Mouse (Mus musculus): ENCODE data around the gene Hs3st1.
"Not testable (repeated sequence)": the region's sequence is repeated elsewhere in the genome, so short reads cannot be mapped to it uniquely, and the experiment has no call there.

Gene Hs3st1

DNA sequence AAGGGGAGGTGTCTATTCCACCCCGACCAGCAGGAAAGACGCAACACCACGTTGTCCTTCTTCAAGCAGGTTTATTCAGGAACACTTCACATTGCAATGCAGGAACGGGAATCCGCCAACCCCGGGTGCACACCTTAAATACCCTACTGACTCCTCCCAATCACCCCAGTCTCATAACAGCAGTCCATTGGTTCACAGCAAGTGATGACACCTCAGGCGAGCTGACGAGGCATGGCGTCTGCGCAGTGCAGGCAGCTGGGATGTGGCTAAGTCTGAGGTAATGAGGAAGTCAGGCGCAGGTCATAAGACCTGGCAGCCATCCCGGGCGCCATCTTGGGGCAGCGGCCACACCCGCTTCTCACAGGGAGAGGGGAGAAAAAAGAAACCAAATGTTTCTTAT lies at the start of gene Hs3st1:
Gene Hs3st1 (minus strand): TSS at position 101 of the 400 bp plus-strand sequence.
- DNase-seq (ENCODE audit: low read depth in 2 of 2, low spot score in 2 of 2): not testable (repeated sequence)

DNA sequence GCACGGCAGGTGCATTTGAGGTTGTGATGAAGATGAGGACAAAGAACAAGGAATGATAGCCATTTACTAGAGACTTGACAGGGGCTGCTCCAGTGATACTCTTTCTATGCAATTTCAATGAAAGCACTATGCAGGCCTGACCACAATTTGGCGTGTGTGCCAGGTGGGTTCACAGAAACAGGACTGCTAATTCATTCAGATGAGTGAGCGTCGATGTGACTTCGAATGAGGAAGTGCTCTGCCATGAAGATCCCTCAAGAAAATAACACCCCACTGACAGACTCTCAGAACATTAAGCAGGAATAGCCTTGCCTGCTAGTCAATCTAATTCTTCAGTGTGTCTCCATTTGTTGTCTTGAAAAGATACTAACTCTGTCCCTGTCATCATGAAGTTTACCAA lies 49.4 kb upstream of the Hs3st1 start:
- DNase-seq (ENCODE audit: low read depth in 2 of 2, low spot score in 2 of 2): no peak

DNA sequence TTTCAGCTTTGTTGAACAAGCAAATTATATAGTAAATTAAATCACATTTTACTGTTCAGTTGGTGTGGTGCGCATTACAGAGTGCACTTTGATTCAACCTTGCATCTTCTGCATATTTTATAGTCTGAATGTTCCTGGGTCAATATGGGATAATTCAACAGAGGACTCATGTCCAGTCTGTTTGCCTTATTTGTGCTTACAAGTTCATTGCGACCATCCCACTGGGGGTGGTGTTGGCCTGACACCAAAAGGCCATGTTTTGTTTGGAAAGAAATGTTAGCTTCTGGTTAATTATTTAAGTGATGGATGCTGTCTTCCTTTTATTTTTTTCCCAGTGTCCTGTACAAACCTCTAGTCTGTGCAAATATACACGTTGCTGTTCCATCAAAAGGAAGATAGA lies 48.7 kb upstream of the Hs3st1 start:
- DNase-seq (ENCODE audit: low read depth in 2 of 2, low spot score in 2 of 2): no peak

DNA sequence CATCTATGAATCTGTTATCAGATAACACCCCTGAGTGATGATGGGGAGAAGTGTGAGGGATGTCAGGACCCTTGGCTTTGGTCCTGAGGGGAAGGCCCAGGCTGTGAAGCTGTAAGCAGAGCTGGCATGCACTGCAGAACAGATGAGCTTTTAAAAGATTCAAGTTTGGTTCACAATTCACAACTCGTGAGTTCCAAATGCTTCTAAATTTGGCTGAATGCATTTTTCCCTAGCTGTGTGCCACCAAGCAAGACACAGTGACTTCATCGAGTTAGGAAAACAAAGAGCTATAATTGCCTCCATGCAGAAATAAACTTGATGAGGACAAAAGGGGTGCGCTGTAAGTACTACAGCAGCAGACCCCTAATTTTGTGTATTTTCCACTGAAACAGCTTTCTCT lies 48.2 kb upstream of the Hs3st1 start:
- no peak for DNase-seq (ENCODE audit: low read depth in 2 of 2, low spot score in 2 of 2)

DNA sequence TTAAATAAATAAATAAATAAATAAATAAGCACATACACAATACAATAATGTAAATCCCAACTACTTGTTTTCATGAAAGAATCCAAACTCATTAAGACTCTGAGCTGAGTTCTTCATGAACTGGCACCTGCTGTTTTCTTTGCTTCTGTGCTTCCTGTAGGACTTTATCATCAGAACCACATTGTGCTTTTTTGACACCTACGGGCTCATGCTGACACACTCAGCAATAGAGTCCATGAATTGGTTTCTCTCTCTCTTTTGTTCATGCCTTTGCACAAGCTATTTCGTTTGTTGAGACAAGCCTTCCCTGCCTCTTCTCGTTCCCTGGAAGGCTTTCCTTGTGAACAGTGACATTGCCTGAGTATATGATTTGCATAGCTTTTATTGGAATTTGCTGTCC lies 46.8 kb upstream of the Hs3st1 start:
- DNase-seq (ENCODE audit: low read depth in 2 of 2, low spot score in 2 of 2): no peak

DNA sequence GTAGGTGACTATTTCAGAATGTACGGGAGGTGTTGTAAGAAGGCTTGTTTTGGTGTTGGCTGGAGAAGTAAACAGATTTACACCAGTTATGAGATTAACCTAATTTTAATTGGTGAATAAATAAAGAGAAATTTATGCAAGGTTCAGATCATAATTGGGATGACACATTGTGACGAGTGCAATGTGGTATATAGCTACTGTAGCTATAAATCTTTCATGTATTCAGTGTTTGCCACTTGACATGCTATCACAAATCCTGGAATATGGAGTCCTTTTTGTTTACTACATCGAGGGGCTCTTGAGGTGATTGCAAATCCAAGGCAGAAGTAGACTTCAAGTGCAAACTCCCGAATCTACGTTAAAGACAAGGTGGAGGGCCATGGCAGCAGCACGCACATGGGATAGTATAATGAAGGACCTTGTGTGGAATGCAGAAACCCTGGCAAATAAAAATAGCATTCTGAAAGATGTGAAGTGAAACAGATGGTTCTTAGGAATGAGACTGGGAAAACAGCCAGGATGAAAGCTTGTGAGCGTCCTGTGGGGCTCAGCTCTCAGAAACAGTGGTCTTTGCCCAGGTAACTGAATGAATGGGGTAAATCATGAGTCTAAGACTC lies 21.9 kb upstream of the Hs3st1 start:
- DNase-seq (ENCODE audit: low read depth in 2 of 2, low spot score in 2 of 2): no peak

DNA sequence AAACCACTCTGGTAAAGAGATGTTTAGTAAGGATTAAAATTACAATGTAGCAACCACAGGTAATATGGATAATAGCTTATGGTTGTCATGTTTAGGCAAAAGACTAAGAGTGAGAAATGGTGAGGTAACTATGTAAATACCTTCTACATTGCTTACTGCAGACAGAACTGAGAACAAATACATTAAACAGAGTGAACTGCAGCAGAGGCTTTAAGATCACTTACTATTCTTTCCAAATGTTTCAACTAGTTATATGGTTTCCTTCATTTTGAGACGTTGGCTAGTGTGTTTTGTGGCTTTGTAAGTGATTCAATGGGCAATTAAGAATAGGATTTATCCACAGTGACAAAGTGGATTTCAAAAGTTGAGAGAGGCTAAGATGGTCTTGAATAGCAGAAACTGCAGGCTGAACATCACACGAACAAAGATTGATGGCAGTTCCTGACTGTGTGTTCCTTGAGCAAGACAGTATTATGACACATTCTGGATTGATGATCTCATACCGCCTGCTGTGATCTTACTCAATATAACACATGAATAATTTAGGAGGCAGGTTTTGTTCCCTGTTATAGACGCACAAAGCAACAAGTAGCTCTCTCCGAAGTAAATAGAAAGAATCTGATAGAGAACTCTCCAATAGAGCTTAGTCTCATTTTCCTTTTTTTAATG lies 16.5 kb upstream of the Hs3st1 start:
- no peak for DNase-seq (ENCODE audit: low read depth in 2 of 2, low spot score in 2 of 2)

DNA sequence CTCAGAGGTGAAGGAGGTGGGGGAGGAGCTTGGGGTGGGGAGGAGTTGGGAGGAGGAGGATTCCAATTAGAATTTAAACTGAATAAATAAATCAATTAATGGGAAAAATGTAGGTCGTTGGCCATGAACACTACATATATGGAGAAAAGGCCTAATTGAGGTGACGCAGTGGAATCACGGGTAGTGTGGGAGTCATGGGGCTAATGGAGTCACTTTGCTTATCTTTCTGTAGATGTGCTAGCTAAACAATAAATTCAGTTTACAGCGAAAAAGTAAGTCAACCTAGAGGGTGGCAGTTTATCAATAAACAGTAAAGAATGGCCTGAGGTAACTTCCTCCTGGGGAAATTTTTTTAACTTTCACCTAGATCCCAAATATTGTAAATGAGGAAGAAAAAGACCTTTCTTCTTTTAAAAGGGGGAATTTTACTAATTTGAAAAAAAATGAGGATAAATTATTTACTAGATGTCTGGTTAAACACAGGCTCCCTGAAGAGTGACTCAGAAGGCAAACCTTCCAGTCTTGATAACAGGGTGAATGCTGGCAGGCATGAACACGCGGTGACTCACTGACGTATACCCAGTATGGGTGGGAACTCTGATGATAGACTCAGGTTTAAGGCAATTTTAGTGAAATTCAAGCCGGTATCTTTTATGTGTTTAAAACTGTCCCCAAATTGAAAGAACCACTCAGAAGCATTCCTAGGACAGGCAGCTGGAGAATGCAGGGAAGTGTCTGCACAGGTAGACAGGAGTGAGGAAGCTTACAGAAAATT lies 6.6 kb upstream of the Hs3st1 start:
- no peak for DNase-seq (ENCODE audit: low read depth in 2 of 2, low spot score in 2 of 2)

DNA sequence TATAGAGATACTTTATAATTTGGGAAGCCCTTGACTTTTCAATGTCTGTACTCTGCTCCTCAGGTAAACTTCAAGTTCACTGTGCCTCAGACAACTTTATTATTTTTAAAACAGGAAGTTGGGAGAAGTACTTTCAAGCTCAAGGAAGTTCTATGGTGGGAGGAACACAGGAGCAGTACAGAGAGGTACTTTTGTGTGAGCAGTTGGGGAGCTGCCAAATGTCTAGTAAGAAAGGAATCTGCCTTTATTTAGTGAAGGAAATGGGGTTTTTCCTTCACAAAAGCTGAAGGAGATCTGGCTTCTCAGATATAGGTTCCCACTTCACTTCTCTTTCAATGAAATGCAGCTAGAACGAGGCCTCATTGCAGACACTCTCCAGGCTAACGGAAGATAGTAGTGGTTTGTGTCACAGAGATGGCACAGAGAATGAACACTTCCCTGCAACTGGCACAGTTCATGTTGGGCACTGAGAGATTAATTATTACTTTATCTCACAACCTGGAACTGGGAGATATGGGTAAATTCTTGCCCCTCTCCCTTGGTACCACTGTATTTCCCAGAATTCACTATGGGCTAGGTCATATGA lies 3.7 kb upstream of the Hs3st1 start:
- no peak for DNase-seq (ENCODE audit: low read depth in 2 of 2, low spot score in 2 of 2)

DNA sequence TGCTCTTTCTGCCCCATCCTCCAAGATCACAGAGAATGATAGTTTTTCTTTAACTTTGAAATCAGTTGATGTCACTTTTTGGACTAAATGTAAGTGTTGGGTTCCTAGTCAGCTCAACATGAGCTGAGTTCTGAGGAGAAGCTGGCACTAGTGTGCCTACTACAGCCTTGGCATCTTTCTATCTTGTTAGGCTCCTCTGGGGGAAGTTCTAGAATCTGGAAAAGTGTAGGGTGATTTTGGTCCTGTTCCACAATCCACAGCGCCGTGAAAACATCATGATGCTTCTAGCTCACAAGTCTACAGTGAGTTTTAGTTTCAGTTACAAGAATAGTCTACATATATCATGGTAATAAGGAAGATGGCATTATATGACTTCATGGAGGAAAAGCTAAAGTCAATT lies 18.4 kb downstream of the Hs3st1 start:
- DNase-seq (ENCODE audit: low read depth in 2 of 2, low spot score in 2 of 2): no peak

DNA sequence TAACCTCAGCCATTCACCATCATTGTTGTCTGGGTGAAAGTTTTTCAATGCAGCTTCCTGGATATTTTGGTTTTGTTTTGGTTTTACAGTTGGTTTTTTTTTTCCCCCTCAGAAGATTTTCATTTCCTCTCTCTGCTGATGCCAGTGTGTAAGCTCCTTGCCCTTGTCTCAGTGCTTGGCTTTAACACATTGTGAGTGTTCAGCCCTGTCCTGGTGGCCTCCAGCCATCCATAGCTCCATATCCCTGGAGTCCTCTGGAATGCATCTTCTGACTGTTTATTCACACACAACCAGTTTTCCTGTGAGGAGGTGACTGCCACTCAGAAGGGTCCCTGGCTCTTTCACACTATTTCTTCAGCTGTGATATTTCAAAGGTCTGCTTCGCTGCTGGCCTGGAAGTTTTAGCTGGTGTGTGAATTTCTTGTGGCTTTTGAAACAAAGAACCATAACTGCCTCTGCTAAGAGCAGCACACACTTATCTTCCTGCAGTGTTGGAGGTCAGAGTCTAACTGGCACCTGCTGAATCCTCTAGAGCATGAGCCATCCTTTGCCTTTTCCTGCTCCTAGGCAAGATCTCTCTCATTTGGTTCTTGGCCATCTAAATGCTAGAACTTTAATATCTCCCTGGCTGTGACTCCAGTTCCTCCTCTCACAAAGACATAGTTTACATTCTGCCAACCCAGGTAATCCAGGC lies 21.4 kb downstream of the Hs3st1 start:
- DNase-seq (ENCODE audit: low read depth in 2 of 2, low spot score in 2 of 2): no peak

DNA sequence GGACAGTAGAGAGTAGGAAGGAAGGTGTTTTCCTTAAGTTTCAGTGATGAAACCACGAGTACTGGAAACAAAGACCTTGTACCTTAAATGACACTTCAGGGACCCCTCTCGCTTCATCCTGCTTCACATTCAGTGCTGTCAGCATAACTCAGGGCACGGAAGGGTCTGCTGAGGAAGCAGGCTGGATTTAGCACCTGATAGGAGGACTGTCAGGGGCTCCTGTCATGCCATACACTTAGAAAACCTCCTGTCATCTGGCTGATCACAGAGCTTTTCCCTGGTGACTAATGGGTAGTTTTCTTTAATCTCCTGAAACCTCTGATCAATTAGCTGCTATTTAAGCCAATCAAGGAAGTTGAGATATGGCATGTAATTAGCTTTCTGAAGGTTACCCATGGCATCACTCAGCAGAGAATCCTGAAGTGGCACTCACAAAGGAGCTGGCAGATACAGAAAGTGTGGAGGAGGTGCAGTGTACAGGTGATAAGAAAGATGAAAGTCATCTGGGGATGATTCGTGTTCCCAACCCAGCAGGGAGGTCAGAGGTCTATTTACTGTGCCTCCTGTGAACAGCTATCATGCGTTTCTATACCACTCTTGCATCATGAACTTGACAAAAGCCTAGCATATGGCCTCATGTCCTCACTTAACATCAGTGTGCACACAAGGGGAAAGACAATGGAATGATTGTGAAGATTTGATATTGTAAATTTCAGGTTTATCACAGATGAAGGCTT lies 22.1 kb downstream of the Hs3st1 start:
- DNase-seq (ENCODE audit: low read depth in 2 of 2, low spot score in 2 of 2): no peak

DNA sequence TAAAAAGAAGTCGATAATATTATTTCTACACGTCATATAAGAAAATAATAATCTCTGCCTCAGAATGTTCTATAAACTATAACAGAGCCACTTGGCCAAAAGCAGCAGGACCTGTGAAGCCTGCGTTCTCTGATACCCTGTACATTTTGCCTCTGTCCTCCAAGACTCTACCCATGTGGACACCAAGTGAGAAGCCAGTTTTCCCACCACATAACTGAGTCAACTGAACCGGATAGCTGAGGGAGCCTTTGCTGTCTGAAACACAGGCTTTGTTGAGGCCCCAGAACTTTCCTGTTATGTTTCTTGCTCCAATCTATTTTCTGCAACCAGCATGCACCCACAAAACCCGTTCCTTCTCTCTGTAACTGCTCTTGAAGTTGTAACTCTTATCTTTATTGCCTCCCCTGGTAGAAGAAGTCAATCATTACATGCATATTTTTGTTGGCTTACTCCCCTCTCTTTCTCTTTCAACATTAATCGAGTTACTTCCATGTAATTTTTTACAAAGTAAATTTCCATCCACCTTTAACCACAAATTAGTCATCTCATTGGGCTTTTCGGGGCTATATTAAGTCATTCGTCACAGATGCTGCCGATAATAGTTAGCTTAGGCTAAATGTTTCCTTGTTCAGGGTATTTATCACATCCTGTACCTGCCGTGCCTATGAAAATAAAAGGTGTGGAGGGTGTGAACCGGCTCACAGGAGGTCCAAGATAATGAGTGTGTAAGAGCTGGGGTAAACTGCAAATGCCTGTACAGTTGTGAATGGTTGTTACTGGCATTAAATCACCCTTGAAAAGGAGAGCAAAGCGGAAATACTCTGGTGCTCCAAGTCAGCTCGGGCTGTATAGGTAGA lies 39.4 kb downstream of the Hs3st1 start:
- DNase-seq (ENCODE audit: low read depth in 2 of 2, low spot score in 2 of 2): no peak

DNA sequence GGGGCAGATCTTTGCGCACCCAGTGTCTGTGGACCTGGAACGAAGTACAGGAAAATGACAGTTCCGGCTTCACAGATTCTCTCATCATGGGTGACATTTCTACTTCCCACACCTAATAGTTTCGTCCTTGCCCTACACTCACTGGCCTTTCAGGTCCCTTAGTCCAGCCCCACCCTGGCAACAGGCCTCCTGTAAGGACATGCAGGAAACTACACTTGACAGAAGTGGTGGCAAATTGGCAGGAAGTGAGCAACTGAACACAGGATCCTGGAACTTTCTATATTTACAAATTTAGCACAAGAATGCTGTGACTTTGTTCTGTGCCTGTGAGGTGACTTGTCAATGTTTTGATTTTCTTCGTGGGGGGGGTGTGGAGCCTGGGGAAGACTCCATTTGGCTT lies 40.1 kb downstream of the Hs3st1 start:
- no peak for DNase-seq (ENCODE audit: low read depth in 2 of 2, low spot score in 2 of 2)

DNA sequence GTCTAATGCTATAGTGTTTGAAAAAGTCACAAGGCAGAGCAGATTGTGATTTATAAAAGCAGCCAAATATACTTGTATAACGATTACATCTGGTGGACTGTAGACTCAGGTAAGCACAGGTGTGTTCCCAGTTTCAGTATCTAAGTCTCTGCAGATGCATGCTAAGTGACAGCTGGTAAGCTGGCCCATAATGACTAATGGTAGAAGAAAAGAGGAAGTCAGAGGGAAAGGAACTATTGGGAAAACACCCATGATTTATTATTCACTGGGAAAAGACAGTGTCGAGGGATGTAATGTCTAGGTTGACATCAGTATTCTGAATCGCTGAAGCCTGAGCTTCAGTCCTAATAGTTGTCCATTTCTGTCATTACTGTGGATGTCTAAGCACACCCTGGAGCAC lies 49.7 kb downstream of the Hs3st1 start:
- DNase-seq (ENCODE audit: low read depth in 2 of 2, low spot score in 2 of 2): no peak

DNA sequence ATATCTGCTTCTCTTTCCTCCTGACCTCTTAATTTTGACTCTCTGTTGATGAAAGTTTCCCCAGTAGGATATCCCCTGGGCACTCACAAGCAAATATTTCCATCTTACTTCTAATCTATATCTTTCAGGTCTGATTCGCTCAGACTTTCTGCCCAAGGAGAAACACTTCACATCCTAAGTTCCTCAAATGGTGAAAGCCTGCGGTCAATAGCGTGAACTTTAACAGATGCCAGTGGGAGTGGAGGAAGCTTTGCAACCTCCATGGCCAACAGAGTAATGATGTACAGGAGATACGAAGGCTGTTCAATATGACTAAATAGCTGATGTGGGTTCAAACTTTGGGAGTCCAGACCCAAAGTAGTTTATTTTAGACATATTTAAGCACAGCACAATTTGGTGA lies 94.4 kb downstream of the Hs3st1 start:
- no peak for DNase-seq (ENCODE audit: low read depth in 2 of 2, low spot score in 2 of 2)

DNA sequence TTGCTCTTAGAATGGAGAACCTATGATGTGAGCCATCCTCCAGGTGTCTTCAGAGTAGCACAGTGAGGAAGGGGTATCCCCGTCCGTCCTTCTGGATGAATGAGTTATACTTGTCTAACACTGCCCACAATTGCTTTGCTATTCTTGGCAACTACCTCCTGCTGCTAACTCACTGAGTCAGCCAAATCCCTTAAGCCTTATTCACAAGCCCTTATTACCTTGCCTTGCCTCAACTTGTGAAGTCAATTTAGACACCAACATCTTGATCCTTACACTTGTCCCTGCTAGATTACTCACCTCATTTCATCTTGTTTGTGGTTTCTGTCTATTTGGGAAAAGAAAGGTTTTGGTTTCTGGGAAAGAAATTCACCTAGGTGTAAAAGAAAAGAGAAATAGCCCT lies 95.9 kb downstream of the Hs3st1 start:
- DNase-seq (ENCODE audit: low read depth in 2 of 2, low spot score in 2 of 2): no peak

DNA sequence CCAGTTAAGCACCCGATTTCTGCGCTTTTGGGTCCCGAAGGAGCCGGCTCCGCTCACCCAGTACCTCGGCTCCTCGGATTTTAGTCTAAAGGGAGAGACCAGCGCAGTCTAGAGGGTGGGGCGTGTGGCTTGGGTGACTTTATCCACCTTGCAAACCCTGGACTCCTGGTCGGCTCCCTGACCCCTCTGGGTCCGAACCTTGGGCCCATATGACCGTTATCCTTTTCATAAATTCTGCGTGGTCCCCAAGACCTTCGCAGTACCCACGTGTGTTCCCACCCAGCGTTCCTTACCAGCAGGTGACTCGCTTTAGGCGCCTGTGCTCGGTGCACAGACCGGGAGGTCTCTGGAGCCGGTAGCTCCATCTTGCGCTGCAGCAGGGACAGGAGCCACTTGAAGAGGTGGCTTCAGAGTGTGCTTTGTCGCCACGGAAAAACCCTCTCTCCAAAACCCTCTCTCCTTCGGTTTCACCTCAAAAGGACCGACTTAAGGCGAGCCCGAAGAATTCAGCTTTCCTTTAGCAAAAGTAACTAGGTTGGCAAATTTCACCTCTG lies 110.4 kb downstream of the Hs3st1 start:
- no peak for DNase-seq (ENCODE audit: low read depth in 2 of 2, low spot score in 2 of 2)

All from CD8-positive naive resting alpha-beta T cell, adult 2 months (primary cell).